Comparison of ENCODE assay signal across 9 mouse cellular contexts in the genomic region with DNA sequence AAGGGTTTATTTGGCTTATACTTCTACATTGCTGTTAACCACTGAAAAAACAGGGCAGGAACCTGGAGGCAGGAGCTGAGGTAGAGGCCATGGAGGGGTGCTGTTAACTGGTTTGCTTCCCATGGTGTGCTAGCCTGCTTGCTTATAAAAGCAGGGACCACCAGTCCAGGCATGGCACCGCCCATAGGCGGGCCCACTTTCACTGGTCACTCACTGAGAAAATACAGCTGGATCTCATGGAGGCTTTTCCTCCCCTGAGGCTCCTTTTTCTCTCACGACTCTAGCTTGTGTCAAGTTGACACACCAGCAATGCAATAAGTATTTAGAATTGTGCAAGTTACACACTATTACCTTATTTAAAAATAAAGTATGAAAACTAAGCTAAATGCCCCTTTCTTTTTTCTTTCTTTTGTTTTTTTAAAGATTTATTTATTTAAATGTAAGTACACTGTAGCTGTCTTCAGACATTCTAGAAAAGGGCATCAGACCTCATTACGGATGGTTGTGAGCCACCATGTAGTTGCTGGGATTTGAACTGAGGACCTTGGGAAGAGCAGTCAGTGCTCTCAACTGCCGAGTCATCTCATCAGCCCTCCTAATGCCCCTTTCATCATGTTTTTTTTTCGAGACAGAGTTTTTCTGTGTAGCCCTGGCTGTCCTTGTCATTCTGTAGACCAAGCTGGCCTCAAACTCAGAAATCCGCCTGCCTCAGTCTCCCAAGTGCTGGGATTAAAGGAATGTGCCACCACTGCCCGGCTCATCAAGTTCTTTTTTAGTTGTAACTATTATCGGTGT. TPM values are rescaled to one million over a fixed set of nuclear protein-coding genes. Genes with fewer than 3 reads are reported as not detected.
DNase-seq lines count a peak whose midpoint lies in the region; ATAC-seq lines count a peak whose summit lies in the region.
"Had no signal": no experiment of that assay in that cellular context is flagged by ENCODE, and none has a peak within 500 bp of the region (broad histone marks: within the 10 kb centered on the region; RNA-seq: fewer than 3 reads in every experiment).

No protein-coding gene starts in this region.

- H3K9ac ChIP-seq in heart, embryonic 13.5 days, result peak overlapping the region; percentile 73
- H3K9ac ChIP-seq in midbrain, embryonic 11.5 days (ENCODE audit: low read length), result no peak overlapping the region

- H3K4me1 ChIP-seq in heart, embryonic 13.5 days, result peaks cover 26% of the 10 kb centered on the region
- no peaks in the 10 kb centered on the region for H3K4me1 ChIP-seq in midbrain, embryonic 11.5 days (ENCODE audit: control insufficient read depth, insufficient read depth, low read length)

- intact Hi-C loops in heart, postnatal 10 days (cut with DNase I), result loop anchor here (5.0 kb wide), 1 partner anchor 101 kb away; a partner anchor contains a TSS

- peak overlapping the region; percentile 98 for H3K27ac ChIP-seq in heart, embryonic 13.5 days (replicated peaks)
- no peak overlapping the region for H3K27ac ChIP-seq in midbrain, embryonic 11.5 days (ENCODE audit: low read depth, low read length)

- peak overlapping the region; percentile 100 for H3K4me3 ChIP-seq in heart, embryonic 13.5 days
- peak overlapping the region; percentile 97 for H3K4me3 ChIP-seq in midbrain, embryonic 11.5 days (ENCODE audit: low read depth, low read length)

- 49% methylated on average over 9 of the region's 9 CpGs for WGBS in heart, embryonic 13.5 days
- 66% methylated on average over 9 of the region's 9 CpGs for WGBS in midbrain, embryonic 11.5 days

- DNase-seq in heart, adult 8-10 months (ENCODE audit: low spot score), result no peak
- DNase-seq in NIH3T3 (ENCODE audit: low read depth) (peak; percentile 17), adipocyte (ENCODE audit: low spot score) (no peak)
- peak; percentile 11 to 17 for DNase-seq in heart, postnatal 10 days
- peak; percentile 74 for DNase-seq in midbrain, embryonic 11.5 days (ENCODE audit: low spot score, missing footprints)
- no peak for DNase-seq in thymus, postnatal 4 days

- H3K27me3 ChIP-seq in heart, embryonic 13.5 days (replicated peaks), result no peaks in the 10 kb centered on the region
- H3K27me3 ChIP-seq in midbrain, embryonic 11.5 days (ENCODE audit: control insufficient read depth, insufficient read depth, low read length), result no peaks in the 10 kb centered on the region
- H3K27me3 ChIP-seq: Patski had no signal

- peak overlapping the region; percentile 71 for H3K4me2 ChIP-seq in heart, embryonic 13.5 days
- peak overlapping the region; percentile 37; the same call in 1 of the 2 replicates for H3K4me2 ChIP-seq in midbrain, embryonic 11.5 days

- no peaks in the 10 kb centered on the region for H3K36me3 ChIP-seq in heart, embryonic 13.5 days
- H3K36me3 ChIP-seq in midbrain, embryonic 11.5 days (ENCODE audit: control insufficient read depth, insufficient read depth, low read length), result no peaks in the 10 kb centered on the region

- no peak for ATAC-seq in heart, embryonic 13.5 days (ENCODE audit: extremely low read depth, insufficient number of reproducible peaks, low FRiP score, low TSS enrichment)
- no peak for ATAC-seq in midbrain, embryonic 11.5 days (ENCODE audit: low FRiP score)
- ATAC-seq in granulocyte monocyte progenitor cell, adult 5-6 weeks (replicated peaks; ENCODE audit: poor library complexity, severe bottlenecking), result no peak

- H3K9me3 ChIP-seq in heart, embryonic 13.5 days, result no peaks in the 10 kb centered on the region
- H3K9me3 ChIP-seq in midbrain, embryonic 11.5 days (ENCODE audit: control insufficient read depth, low read length), result no peaks in the 10 kb centered on the region

RNA-seq across cellular contexts. Expression of a gene that starts 1.0 kb away (rescaled TPM):
- polyA plus RNA-seq in heart, embryonic 13.5 days (2015; fragmentation: Nextera tagmentation; extraction: Ambion mirVana), result 16.1 and 20.3 TPM in 2 replicates
- 10 to 100 TPM; 23.1 to 27.1 (median 24.5) TPM for total RNA-seq in heart, adult 8-10 months (2022)
- 10 to 100 TPM; 34.0 to 35.4 TPM for total RNA-seq in heart, postnatal 10 days (2021)
- 25.2 and 28.6 TPM in 2 replicates for polyA plus RNA-seq in midbrain, embryonic 11.5 days (2014; fragmentation: Nextera tagmentation; extraction: Ambion mirVana)
- 26.1 and 40.0 TPM in 2 replicates for total RNA-seq in granulocyte monocyte progenitor cell, adult 5-6 weeks (2014; fragmentation: Nextera tagmentation)
- 25.0 and 28.7 TPM in 2 replicates for total RNA-seq in granulocyte monocyte progenitor cell, adult 5-6 weeks (2017)

RNA-seq across cellular contexts. Expression of a gene that starts 53.8 kb away (rescaled TPM):
- polyA plus RNA-seq in heart, embryonic 13.5 days (2015; fragmentation: Nextera tagmentation; extraction: Ambion mirVana), result 17.6 and 18.0 TPM in 2 replicates
- 10 to 100 TPM; 11.3 to 15.3 (median 12.1) TPM for total RNA-seq in heart, adult 8-10 months (2022)
- total RNA-seq in heart, postnatal 10 days (2021), result 10 to 100 TPM; 16.1 to 18.5 TPM
- 23.9 and 25.0 TPM in 2 replicates for polyA plus RNA-seq in midbrain, embryonic 11.5 days (2014; fragmentation: Nextera tagmentation; extraction: Ambion mirVana)
- 24.6 and 28.5 TPM in 2 replicates for total RNA-seq in granulocyte monocyte progenitor cell, adult 5-6 weeks (2014; fragmentation: Nextera tagmentation)
- 52.1 and 67.7 TPM in 2 replicates for total RNA-seq in granulocyte monocyte progenitor cell, adult 5-6 weeks (2017)

RNA-seq across cellular contexts. Expression of a gene that starts 59.8 kb away (rescaled TPM):
- 0.17 and 0.20 TPM in 2 replicates for polyA plus RNA-seq in heart, embryonic 13.5 days (2015; fragmentation: Nextera tagmentation; extraction: Ambion mirVana)
- 10 to 100 TPM; 21.6 to 33.8 (median 27.9) TPM for total RNA-seq in heart, adult 8-10 months (2022)
- total RNA-seq in heart, postnatal 10 days (2021), result 1 to 10 TPM; 7.9 to 9.6 TPM
- polyA plus RNA-seq in midbrain, embryonic 11.5 days (2014; fragmentation: Nextera tagmentation; extraction: Ambion mirVana), result not detected in 2 replicates
- not detected in 2 replicates for total RNA-seq in granulocyte monocyte progenitor cell, adult 5-6 weeks (2014; fragmentation: Nextera tagmentation)
- not detected in 2 replicates for total RNA-seq in granulocyte monocyte progenitor cell, adult 5-6 weeks (2017)

Comparison
In these comparisons a context has a peak if more than half of its experiments do, and no peak if none do; other contexts are left out.
1. DNase-seq: peak in NIH3T3 (single experiment), heart, postnatal 10 days (2 of 2) and midbrain, embryonic 11.5 days (single experiment); none in heart, adult 8-10 months (single experiment), adipocyte (single experiment) and thymus, postnatal 4 days (single experiment).
2. RNA of a gene that starts 59.8 kb away (total RNA-seq): 21.6 to 33.8 TPM in heart, adult 8-10 months and 7.9 to 9.6 TPM in heart, postnatal 10 days; not detected in granulocyte monocyte progenitor cell, adult 5-6 weeks; every median in the first group is over 4 times any median in the second.